19 mouse cellular contexts compared by ENCODE assay signal in the genomic region with DNA sequence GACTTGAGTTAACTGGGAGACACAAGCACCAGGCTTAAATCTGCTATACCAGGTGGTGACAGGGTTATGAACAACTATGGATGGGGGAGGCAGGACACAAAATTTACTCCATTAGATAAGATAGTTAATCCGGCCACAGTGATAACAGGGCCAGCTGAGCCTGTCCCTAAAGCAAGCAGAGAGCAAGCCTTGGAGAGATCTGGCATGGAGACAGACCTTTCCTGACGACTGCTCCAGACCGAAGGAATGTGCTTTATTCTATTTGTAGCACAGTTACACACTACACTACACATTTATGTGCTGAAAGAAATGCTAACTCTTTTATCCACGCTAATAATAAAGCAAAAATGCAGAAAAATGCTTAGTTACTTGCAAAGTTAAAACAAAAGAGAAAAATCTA. TPM values are rescaled to one million over a fixed set of nuclear protein-coding genes. Genes with fewer than 3 reads are reported as not detected.
A peak's percentile ranks its signal among the peaks of the same experiment; 100 is the strongest.
DNase-seq lines count a peak whose midpoint lies in the region; ATAC-seq lines count a peak whose summit lies in the region.
"Had no signal": no experiment of that assay in that cellular context is flagged by ENCODE, and none has a peak within 500 bp of the region (broad histone marks: within the 10 kb centered on the region; RNA-seq: fewer than 3 reads in every experiment).

No protein-coding gene starts in this region.

- H3K4me1 ChIP-seq in heart, embryonic 12.5 days (replicated peaks), result peaks cover 23% of the 10 kb centered on the region
- peaks cover 23% of the 10 kb centered on the region for H3K4me1 ChIP-seq in heart, embryonic 16.5 days (ENCODE audit: control insufficient read depth, insufficient read depth, low read length)
- no peaks in the 10 kb centered on the region for H3K4me1 ChIP-seq in hindbrain, embryonic 10.5 days (replicated peaks)
- H3K4me1 ChIP-seq: embryonic facial prominence, embryonic 12.5 days; forebrain, embryonic 15.5 days; hindbrain, embryonic 13.5 days had no signal

- peak; percentile 28 for DNase-seq in gastrocnemius, adult 18-20 months (ENCODE audit: low spot score)
- no peak for DNase-seq in gastrocnemius, postnatal 10 days
- peak; percentile 38 for DNase-seq in heart, adult 8-10 months (ENCODE audit: low spot score)
- no peak for DNase-seq in hindbrain, embryonic 10.5 days (ENCODE audit: low spot score)
- no peak for DNase-seq in T-cell, adult 2 months (ENCODE audit: low spot score)
- no peak for DNase-seq in left cerebral cortex, adult 18-20 months (ENCODE audit: low spot score in 2 of 2)
- DNase-seq: B cell, adult 2 months; cerebellum, adult 11-12 months; cerebellum, adult 9-10 months; kidney, adult 18-20 months had no signal

- H3K9ac ChIP-seq in heart, embryonic 12.5 days, result no peak overlapping the region
- peak overlapping the region; percentile 50; the same call in 1 of the 2 replicates for H3K9ac ChIP-seq in heart, embryonic 16.5 days (ENCODE audit: low read length)
- H3K9ac ChIP-seq: embryonic facial prominence, embryonic 12.5 days; forebrain, embryonic 15.5 days; hindbrain, embryonic 13.5 days had no signal

- peak overlapping the region; percentile 41 for H3K4me2 ChIP-seq in heart, embryonic 12.5 days
- peak overlapping the region; percentile 44; the same call in 1 of the 2 replicates for H3K4me2 ChIP-seq in heart, embryonic 16.5 days (ENCODE audit: low read depth, low read length)
- H3K4me2 ChIP-seq: embryonic facial prominence, embryonic 12.5 days; forebrain, embryonic 15.5 days; hindbrain, embryonic 13.5 days had no signal

- no peak overlapping the region for H3K4me3 ChIP-seq in heart, embryonic 12.5 days
- no peak overlapping the region for H3K4me3 ChIP-seq in heart, embryonic 16.5 days (ENCODE audit: low read length)
- H3K4me3 ChIP-seq in hindbrain, embryonic 10.5 days, result no peak overlapping the region
- H3K4me3 ChIP-seq: embryonic facial prominence, embryonic 12.5 days; forebrain, embryonic 15.5 days; hindbrain, embryonic 13.5 days had no signal

- H3K36me3 ChIP-seq in heart, embryonic 12.5 days, result peaks cover 16% of the 10 kb centered on the region
- peaks cover 13% of the 10 kb centered on the region for H3K36me3 ChIP-seq in heart, embryonic 16.5 days (ENCODE audit: control insufficient read depth, insufficient read depth)
- peaks cover 7% of the 10 kb centered on the region; the same call in 1 of the 2 replicates for H3K36me3 ChIP-seq in hindbrain, embryonic 10.5 days
- H3K36me3 ChIP-seq: embryonic facial prominence, embryonic 12.5 days; forebrain, embryonic 15.5 days had no signal

- ATAC-seq in heart, embryonic 12.5 days (ENCODE audit: insufficient number of reproducible peaks, low FRiP score), result peak; percentile 77
- peak; percentile 95 for ATAC-seq in heart, embryonic 16.5 days (replicated peaks; ENCODE audit: extremely low read depth, insufficient read depth, low FRiP score)
- ATAC-seq: activated CD4-positive, CD25-positive, alpha-beta regulatory T cell, adult 4 months; CD4-positive, CD25-positive, alpha-beta regulatory T cell, adult 4 months; forebrain, embryonic 15.5 days; hindbrain, postnatal 0 days had no signal

- H3K9me3 ChIP-seq in heart, embryonic 12.5 days (replicated peaks), result no peaks in the 10 kb centered on the region
- H3K9me3 ChIP-seq in heart, embryonic 16.5 days (replicated peaks; ENCODE audit: control insufficient read depth, low read length), result no peaks in the 10 kb centered on the region
- H3K9me3 ChIP-seq in hindbrain, embryonic 10.5 days, result no peaks in the 10 kb centered on the region
- H3K9me3 ChIP-seq: embryonic facial prominence, embryonic 12.5 days; forebrain, embryonic 15.5 days; G1E; hindbrain, embryonic 13.5 days had no signal

- WGBS in heart, embryonic 12.5 days, result 16% methylated on average over 4 of the region's 4 CpGs
- 21% methylated on average over 4 of the region's 4 CpGs for WGBS in heart, embryonic 16.5 days
- WGBS in hindbrain, embryonic 10.5 days, result 86% methylated on average over 4 of the region's 4 CpGs

- H3K27ac ChIP-seq in heart, embryonic 12.5 days (ENCODE audit: poor library complexity, severe bottlenecking), result peak overlapping the region; percentile 90
- H3K27ac ChIP-seq in heart, embryonic 16.5 days (ENCODE audit: low read length), result peak overlapping the region; percentile 94
- no peak overlapping the region for H3K27ac ChIP-seq in hindbrain, embryonic 10.5 days
- H3K27ac ChIP-seq: embryonic facial prominence, embryonic 12.5 days; forebrain, embryonic 15.5 days; hindbrain, embryonic 13.5 days; hindbrain, postnatal 0 days had no signal

- H3K27me3 ChIP-seq in heart, embryonic 12.5 days (replicated peaks), result no peaks in the 10 kb centered on the region
- H3K27me3 ChIP-seq in heart, embryonic 16.5 days (ENCODE audit: control insufficient read depth, insufficient read depth, low read length), result no peaks in the 10 kb centered on the region
- no peaks in the 10 kb centered on the region for H3K27me3 ChIP-seq in hindbrain, embryonic 10.5 days (ENCODE audit: insufficient read depth, poor library complexity, severe bottlenecking)
- H3K27me3 ChIP-seq: embryonic facial prominence, embryonic 12.5 days; forebrain, embryonic 15.5 days; hindbrain, embryonic 13.5 days had no signal

RNA-seq across cellular contexts. Expression of gene Ide, which starts 46.0 kb away (rescaled TPM):
- 100 to 1,000 TPM; 106 to 173 TPM for total RNA-seq in gastrocnemius, adult 18-20 months (2021)
- total RNA-seq in gastrocnemius, postnatal 10 days (2021), result 100 to 1,000 TPM in 1 of 2 experiments, 10 to 100 TPM in 1; 83.0 to 129 TPM
- total RNA-seq in heart, adult 8-10 months (2022), result 100 to 1,000 TPM in 1 of 4 experiments, 10 to 100 TPM in 3; 54.5 to 105 (median 65.6) TPM
- polyA plus RNA-seq in heart, embryonic 12.5 days (2016; fragmentation: Nextera tagmentation; extraction: Ambion mirVana), result 62.0 and 62.7 TPM in 2 replicates
- polyA plus RNA-seq in heart, embryonic 16.5 days (2015; fragmentation: Nextera tagmentation; extraction: Ambion mirVana), result 81.9 and 85.6 TPM in 2 replicates
- 46.1 and 56.8 TPM in 2 replicates for polyA plus RNA-seq in hindbrain, embryonic 10.5 days (2016; fragmentation: Nextera tagmentation; extraction: Ambion mirVana)
- 10 to 100 TPM; 55.4 to 58.1 TPM for total RNA-seq in left cerebral cortex, adult 18-20 months (2021)

Comparison
In these comparisons a context has a peak if more than half of its experiments do, and no peak if none do; other contexts are left out.
1. DNase-seq: peak in gastrocnemius, adult 18-20 months (single experiment) and heart, adult 8-10 months (single experiment); none in gastrocnemius, postnatal 10 days (single experiment), hindbrain, embryonic 10.5 days (single experiment), T-cell, adult 2 months (single experiment) and left cerebral cortex, adult 18-20 months (0 of 2).